Mouse (Mus musculus) liver, adult (tissue): Measurements from ENCODE around the gene Dars2.
A peak's percentile ranks its signal among the peaks of the same experiment; 100 is the strongest.

Experiments
- GATA4 ChIP-seq: IDR thresholded peaks from 2 replicates; pipeline ENCODE4 v1.6.1; 2014; ENCODE audit warnings: mild to moderate bottlenecking, low read length; ENCODE audit not compliant: insufficient replicate concordance

The Dars2 gene

GRCm38 (mm10) chr1:161070352-161071271 is at the start of gene Dars2, which contains the start of gene Cenpl:
Dars2 (minus strand) TSS chr1:161070658.
Cenpl (plus strand) TSS chr1:161070713.
- peak; percentile 13; the same call in 1 of the 2 replicates for TF ChIP-seq GATA4

GRCm38 (mm10) chr1:161114591-161114990 is 44.1 kb upstream of the Dars2 start:
- TF ChIP-seq GATA4: no peak

- TF ChIP-seq GATA4: no peak
Observed at GRCm38 (mm10) chr1:161109216-161109615, 38.8 kb upstream of the Dars2 start.

GRCm38 (mm10) chr1:161103842-161104241 is 33.4 kb upstream of the Dars2 start:
- no peak for TF ChIP-seq GATA4

- no peak for TF ChIP-seq GATA4
Observed at GRCm38 (mm10) chr1:161099721-161100405, 29.4 kb upstream of the Dars2 start.

- TF ChIP-seq GATA4: no peak
Observed at GRCm38 (mm10) chr1:161077243-161077642, 6.8 kb upstream of the Dars2 start.

GRCm38 (mm10) chr1:161076238-161076637 is 5.8 kb upstream of the Dars2 start:
- TF ChIP-seq GATA4: no peak

GRCm38 (mm10) chr1:161071272-161071620 is 788 bp upstream of the Dars2 start:
- no peak for TF ChIP-seq GATA4

GRCm38 (mm10) chr1:161063351-161063750 is 7.1 kb downstream of the Dars2 start:
- no peak for TF ChIP-seq GATA4

GRCm38 (mm10) chr1:161057164-161057563 is 13.3 kb downstream of the Dars2 start:
- TF ChIP-seq GATA4: no peak

GRCm38 (mm10) chr1:161046972-161047371 is 23.5 kb downstream of the Dars2 start:
- TF ChIP-seq GATA4: no peak

GRCm38 (mm10) chr1:161041261-161042020 is 29.0 kb downstream of the Dars2 start:
- no peak for TF ChIP-seq GATA4

GRCm38 (mm10) chr1:161040855-161041254 is 29.6 kb downstream of the Dars2 start:
- TF ChIP-seq GATA4: no peak

GRCm38 (mm10) chr1:161040426-161040770 is 30.1 kb downstream of the Dars2 start:
- no peak for TF ChIP-seq GATA4

GRCm38 (mm10) chr1:161039741-161040425 is 30.6 kb downstream of the Dars2 start:
- TF ChIP-seq GATA4: no peak
